Mouse (Mus musculus) lung, embryonic 15.5 days (tissue): ENCODE results near the gene Cxcr2. TPM values are rescaled to one million over a fixed set of nuclear protein-coding genes. Genes with fewer than 3 reads are reported as not detected.

Experiments
- ATAC-seq: fragments of 200-750 bp; cut with Nextera tagmentation; 2 replicates; pipeline ENCODE4 v1.8.0; 2017; ENCODE audit warnings: moderate number of reproducible peaks, borderline replicate concordance; ENCODE audit not compliant: low FRiP score, low TSS enrichment; ENCODE audit errors: extremely low read depth
- H3K27ac ChIP-seq: fragments of 300-500 bp; sonication (generic); 2 replicates; pipeline ENCODE4 v1.5.1; 2015; ENCODE audit warnings: moderate library complexity, mild to moderate bottlenecking, inconsistent platforms
- H3K27me3 ChIP-seq: fragments of 300-500 bp; sonication (generic); 2 replicates; pipeline ENCODE4 v1.6.1; 2015; ENCODE audit warnings: inconsistent platforms
- H3K36me3 ChIP-seq: fragments of 300-500 bp; sonication (generic); 2 replicates; pipeline ENCODE4 v1.6.1; 2015; ENCODE audit warnings: inconsistent platforms
- H3K4me1 ChIP-seq: fragments of 300-500 bp; sonication (generic); 2 replicates; pipeline ENCODE4 v1.6.1; 2015; ENCODE audit warnings: inconsistent platforms
- H3K4me2 ChIP-seq: fragments of 300-500 bp; sonication (generic); 2 replicates; pipeline ENCODE4 v1.6.1; 2015; ENCODE audit warnings: inconsistent platforms, mild to moderate bottlenecking, moderate library complexity
- H3K4me3 ChIP-seq: fragments of 300-500 bp; sonication (generic); 2 replicates; pipeline ENCODE4 v1.5.1; 2015; ENCODE audit warnings: mild to moderate bottlenecking, inconsistent platforms
- H3K9ac ChIP-seq: fragments of 300-500 bp; sonication (generic); 2 replicates; pipeline ENCODE4 v1.6.1; 2015; ENCODE audit warnings: inconsistent platforms
- H3K9me3 ChIP-seq: fragments of 300-500 bp; sonication (generic); 2 replicates; pipeline ENCODE4 v1.6.1; 2016; ENCODE audit warnings: inconsistent platforms
- WGBS: fragments of 180-500 bp; shearing (Covaris S2); methylation state at CpG from one replicate; pipeline ENCODE4 v1.1.7; 2015; 5-methylcytosine and 5-hydroxymethylcytosine counted together
- polyA plus RNA-seq: library from polyadenylated mRNA; unstranded; fragments of >200 nt; fragmentation: Nextera tagmentation; extraction: Ambion mirVana; gene quantifications from 2 replicates; pipeline ENCODE4 v1.2.1, GENCODE M21; 2015

The Cxcr2 gene
- polyA plus RNA-seq, 1 experiment from 2014 or later, result 0.12 TPM

DNA sequence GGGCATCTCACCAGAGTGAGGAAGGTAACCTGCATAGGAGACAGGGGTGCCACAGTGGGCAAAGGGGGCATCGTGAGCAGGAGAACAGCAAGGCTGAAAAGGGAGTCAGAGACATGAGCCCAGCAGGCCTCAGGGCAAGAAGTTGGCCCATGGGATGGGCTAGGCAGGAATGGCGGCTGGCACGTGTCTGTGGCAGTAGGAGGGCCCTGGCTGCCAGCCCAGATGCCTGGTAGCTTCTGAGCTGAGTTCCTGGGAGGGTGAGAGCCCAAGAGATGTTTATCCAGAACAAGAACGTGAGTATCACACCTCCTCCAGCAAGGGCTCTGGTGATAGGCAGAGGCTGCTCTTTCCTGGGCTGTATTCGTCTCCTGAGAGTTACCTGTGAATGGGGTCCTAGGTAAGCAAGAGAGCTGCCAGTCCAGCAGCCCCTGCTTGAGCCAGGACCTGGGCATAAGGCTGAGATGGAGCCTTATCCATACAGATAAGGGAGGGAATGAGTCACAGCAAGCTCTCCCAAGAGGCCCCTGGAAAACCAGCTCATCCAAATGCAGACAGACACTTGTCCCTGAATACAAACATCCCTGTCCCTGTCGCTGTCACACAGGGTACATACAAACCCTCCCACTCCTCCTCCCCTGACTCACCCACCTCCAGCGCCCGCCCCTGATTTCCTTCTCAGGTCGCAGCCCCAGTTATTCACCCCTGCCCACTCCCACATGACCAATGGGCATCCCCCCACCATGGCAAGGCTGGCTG lies 31.8 kb upstream of the Cxcr2 start:
- no peak overlapping the region for H3K9ac ChIP-seq
- no peak overlapping the region for H3K27ac ChIP-seq
- H3K4me1 ChIP-seq, result peaks cover 38% of the 10 kb centered on the region
- no peak; the same call in 1 of the 2 replicates for ATAC-seq
- no peaks in the 10 kb centered on the region for H3K36me3 ChIP-seq
- H3K4me3 ChIP-seq, result no peak overlapping the region
- H3K4me2 ChIP-seq, result peak overlapping the region; percentile 95
- H3K9me3 ChIP-seq, result no peaks in the 10 kb centered on the region
- peaks cover 17% of the 10 kb centered on the region; the same call in 1 of the 2 replicates for H3K27me3 ChIP-seq
- 32% methylated on average over 9 of the region's 9 CpGs for WGBS

DNA sequence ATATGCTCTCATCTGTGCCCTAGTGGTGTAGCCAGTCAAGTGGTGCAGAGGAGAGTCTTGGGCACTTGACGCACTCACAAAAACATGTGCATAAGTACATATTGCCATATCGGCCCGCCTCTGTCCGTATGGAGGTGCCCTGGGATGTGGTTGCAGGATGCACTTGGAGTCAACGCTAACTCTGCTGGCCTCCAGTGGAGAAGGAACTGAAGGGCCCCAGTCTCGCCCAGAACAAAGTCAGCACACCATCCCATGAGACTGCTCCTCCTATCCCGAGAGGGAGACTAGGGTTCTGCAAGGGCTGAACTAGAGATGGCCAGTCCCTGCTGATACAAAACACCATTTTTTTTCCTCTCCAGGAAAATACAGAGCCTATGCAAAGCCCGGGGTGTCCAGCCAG lies 30.6 kb upstream of the Cxcr2 start:
- H3K4me1 ChIP-seq, result peaks cover 38% of the 10 kb centered on the region
- peaks cover 14% of the 10 kb centered on the region; the same call in 1 of the 2 replicates for H3K27me3 ChIP-seq
- WGBS, result 50% methylated on average over 8 of the region's 8 CpGs
- H3K4me2 ChIP-seq, result peak overlapping the region; percentile 95
- ATAC-seq, result no peak
- H3K4me3 ChIP-seq, result peak overlapping the region; percentile 57
- no peak overlapping the region for H3K9ac ChIP-seq
- H3K36me3 ChIP-seq, result no peaks in the 10 kb centered on the region
- H3K9me3 ChIP-seq, result no peaks in the 10 kb centered on the region
- no peak overlapping the region for H3K27ac ChIP-seq

DNA sequence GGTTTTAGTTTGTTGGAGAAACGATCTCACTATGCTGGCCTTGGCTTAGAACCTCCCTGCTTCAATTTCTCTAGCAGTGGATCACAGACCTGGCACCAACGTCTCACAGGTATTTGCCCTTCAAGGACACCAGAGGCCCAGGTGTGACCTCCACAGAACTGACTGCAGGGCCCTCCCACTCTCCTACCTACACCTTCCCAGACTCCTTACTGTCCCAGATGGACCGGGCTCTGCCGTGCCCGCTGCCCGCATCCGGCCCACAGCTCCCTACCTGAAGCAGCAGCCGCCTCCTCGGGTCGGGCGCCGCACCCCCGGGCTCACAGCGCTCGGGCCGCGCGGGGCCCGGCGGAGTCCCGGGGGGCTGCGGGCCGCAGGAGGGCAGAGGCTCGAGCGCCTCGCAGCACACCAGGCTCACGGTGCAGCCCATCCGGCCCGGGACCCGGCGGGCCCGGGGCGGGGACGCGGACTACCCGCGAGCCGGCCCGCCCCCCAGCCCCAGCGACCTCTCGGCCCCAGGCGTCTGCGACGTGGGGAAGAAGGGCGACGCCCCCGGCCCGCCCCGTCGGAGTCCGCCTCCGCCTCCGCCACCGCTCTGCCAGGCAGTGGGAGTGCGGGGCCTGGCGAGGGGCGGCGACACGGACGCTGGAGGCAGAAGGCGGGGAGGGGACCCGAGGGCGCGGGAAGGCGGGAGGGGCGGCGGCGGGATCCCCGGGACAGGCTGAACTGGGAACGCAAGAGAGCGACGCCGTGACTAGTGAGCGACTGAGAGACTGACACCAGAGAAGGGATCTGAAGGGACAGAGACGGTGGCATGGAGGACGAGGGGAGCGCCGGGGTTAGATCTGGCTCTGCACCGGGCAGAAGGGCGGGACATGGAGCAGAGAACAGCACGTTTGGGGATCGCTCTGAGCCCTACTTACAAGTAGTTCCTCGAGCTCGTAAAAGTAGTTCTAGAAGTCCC lies 29.5 kb upstream of the Cxcr2 start, which contains the start of gene Tns1:
Tns1 (minus strand) TSS at position 429 of the 961 bp plus-strand sequence.
- peak within 1 kb of the TSS; percentile 58 for H3K27ac ChIP-seq
- peak; percentile 80 for ATAC-seq
- no peaks in the 10 kb centered on the region for H3K9me3 ChIP-seq

DNA sequence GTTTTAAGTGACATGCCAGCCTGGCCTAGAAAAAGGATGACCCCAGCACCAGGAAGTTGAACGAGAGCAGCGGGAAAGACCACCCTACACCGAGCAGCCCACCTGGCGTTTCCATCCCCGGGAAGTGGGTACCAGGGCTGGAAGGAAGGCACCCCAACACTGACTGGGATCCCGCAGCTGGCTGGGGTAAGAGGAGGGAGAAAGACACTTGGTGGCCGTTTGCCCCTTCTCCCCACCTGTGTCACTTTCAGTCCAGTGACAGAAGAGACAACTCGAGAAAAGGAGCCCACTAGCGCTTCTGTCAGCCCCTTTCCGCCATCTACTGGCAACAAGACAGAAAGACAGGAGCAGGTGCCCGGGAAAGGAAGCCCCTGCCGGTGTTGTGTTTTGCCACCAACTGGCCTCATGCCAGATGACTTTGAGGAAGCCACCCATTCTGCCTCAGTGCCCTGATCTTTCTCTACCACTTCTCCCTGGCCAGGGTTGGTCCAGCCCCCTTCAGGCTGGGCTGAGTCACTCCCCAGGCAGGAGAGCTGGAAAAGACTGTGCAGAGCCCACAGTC lies 28.7 kb upstream of the Cxcr2 start, which contains the start of gene Rufy4:
Rufy4 (plus strand) TSS at position 551 of the 562 bp plus-strand sequence.
- Histone ChIP-seq H3K27me3 (peaks cover 14% of the 10 kb centered on the region; the same call in 1 of the 2 replicates), H3K27ac (peak within 1 kb of the TSS; percentile 58), H3K4me3 (peak within 1 kb of the TSS; percentile 57), H3K9me3 (no peaks in the 10 kb centered on the region), H3K4me2 (peak within 1 kb of the TSS; percentile 95), H3K36me3 (no peaks in the 10 kb centered on the region), H3K4me1 (peaks cover 38% of the 10 kb centered on the region), H3K9ac (peak within 1 kb of the TSS; percentile 66)
- peak; percentile 39; the same call in 1 of the 2 replicates for ATAC-seq
- WGBS, result under 1% methylated on average over 12 of the region's 12 CpGs

More for the DNA sequence above, 29.5 kb upstream of the Cxcr2 start, which contains the start of gene Tns1:
- H3K4me2 ChIP-seq, result peak within 1 kb of the TSS; percentile 95
- H3K9ac ChIP-seq, result peak within 1 kb of the TSS; percentile 66
- under 1% methylated on average over 71 of the region's 84 CpGs for WGBS
- H3K36me3 ChIP-seq, result no peaks in the 10 kb centered on the region
- H3K27me3 ChIP-seq, result peaks cover 14% of the 10 kb centered on the region; the same call in 1 of the 2 replicates
- peak within 1 kb of the TSS; percentile 57 for H3K4me3 ChIP-seq
- peaks cover 38% of the 10 kb centered on the region for H3K4me1 ChIP-seq

DNA sequence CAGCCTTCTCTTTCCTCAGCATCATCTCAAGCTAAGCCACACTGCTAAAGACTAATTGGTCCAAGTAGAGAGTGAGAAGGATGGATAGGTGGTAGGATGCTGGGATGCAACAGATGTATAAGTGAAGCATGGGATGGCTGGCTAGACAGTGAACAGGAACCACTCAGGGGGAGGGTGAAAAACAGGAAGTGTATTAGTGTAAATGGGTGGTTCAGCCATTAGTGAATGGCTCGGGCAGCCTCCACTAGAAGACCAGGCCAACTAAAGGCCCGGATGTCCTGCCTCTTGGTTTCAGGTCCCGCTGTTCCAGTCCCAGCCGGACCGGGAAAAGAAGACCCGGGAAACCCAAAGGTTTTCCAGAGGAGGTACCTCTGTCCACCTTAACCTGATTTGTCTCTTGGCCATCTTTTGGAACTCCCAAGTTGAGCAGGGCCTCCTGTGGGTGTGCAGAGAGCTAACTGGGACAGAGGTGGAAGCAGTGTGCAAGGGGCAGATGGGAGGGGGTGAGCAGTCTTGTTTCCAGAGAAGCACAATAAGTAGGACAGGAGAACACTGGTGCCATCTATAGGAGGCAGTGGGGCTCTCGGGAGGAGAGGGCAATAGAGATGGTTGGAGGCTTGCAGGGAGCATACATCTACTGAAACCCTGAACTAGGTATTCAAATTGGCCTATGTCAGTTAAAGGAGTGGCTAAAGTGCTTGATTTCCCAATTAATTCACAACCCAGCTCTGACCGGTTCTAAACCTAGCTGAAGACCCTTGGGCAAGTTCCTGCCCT lies 22.7 kb upstream of the Cxcr2 start:
- H3K4me2 ChIP-seq, result no peak overlapping the region
- H3K9ac ChIP-seq, result no peak overlapping the region
- no peaks in the 10 kb centered on the region for H3K36me3 ChIP-seq
- H3K4me1 ChIP-seq, result no peaks in the 10 kb centered on the region
- no peak for ATAC-seq
- no peaks in the 10 kb centered on the region for H3K27me3 ChIP-seq
- H3K4me3 ChIP-seq, result no peak overlapping the region
- WGBS, result 82% methylated on average over 8 of the region's 8 CpGs
- no peaks in the 10 kb centered on the region for H3K9me3 ChIP-seq
- H3K27ac ChIP-seq, result no peak overlapping the region

DNA sequence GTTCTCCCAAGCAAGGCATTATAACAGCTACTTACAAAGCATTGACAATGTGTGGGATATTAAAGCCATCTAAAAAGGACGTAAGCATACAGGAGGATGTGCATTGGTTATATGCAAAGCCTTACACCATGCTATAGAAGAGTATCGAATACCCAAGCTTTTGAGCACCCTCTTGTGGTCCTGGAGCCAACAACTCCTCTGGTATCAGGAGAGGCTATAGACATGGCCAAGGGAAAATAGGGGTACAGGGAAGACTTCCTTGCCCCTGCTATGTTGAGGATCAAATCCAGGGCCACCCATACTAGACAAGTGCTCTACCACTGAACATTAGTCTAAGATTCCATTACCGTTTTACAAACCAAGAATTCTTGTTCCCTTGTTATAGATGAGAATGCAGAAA lies 21.8 kb upstream of the Cxcr2 start:
- no peaks in the 10 kb centered on the region for H3K36me3 ChIP-seq
- WGBS, result 57% methylated on average over 3 of the region's 3 CpGs
- H3K9ac ChIP-seq, result no peak overlapping the region
- no peak overlapping the region for H3K4me2 ChIP-seq
- no peak overlapping the region for H3K4me3 ChIP-seq
- no peak for ATAC-seq
- H3K9me3 ChIP-seq, result no peaks in the 10 kb centered on the region
- H3K4me1 ChIP-seq, result no peaks in the 10 kb centered on the region
- no peak overlapping the region for H3K27ac ChIP-seq
- no peaks in the 10 kb centered on the region for H3K27me3 ChIP-seq

DNA sequence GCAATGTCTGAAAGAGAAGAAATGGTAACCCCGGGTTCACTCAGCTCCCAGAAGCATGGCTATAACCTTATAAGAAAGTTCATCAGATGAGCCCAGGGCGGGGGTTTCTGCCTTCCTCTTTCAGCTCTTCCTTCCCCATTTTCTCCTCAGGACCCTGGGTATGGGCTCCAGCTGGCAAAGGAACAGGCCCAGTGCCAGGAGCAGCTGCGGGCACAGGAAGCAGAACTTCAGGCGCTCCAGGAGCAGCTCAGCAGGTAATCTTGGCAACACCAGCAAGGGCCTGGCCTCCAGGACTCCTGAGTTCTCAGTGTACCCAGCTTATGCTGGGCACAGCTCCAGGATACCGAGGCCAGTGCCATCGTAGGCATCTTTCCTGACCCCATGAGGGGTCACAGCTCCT lies 19.8 kb upstream of the Cxcr2 start:
- no peaks in the 10 kb centered on the region for H3K4me1 ChIP-seq

DNA sequence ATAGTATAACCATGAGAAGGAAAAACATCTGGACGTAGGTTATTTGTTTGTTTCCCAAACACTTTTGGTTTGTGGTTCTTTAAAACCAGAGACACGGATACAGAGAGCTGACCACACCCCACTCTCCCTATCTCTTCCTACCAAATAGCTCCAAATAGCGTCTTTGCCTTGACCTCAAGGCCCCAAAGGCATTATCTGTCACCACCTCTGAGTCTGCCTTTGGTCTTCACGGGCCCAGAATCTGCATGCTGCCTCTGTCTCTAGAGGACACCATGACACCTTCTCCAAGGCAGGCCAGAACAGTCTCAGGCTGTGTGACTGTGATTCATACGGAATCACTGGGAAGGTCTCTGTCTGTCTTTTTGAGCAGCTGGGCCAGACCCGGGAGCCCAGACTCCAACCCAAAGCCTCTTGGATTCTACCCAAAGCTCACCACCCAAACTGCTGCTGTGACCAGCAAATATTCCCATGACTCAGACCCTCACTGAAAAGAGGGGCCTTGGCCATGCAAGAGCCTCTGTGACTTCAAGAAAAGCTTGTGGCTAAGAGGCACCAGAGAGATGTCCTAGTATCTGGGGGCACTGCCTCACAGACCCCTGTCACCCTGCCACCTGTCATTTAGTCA lies 18.4 kb upstream of the Cxcr2 start:
- 63% methylated on average over 6 of the region's 6 CpGs for WGBS
- ATAC-seq, result 0 out of 2 replicates have a peak, but pooled peaks have one; percentile 28
- H3K27me3 ChIP-seq, result no peaks in the 10 kb centered on the region

More for the DNA sequence above, 19.8 kb upstream of the Cxcr2 start:
- Histone ChIP-seq H3K9me3 (no peaks in the 10 kb centered on the region), H3K4me3 (no peak overlapping the region), H3K36me3 (no peaks in the 10 kb centered on the region), H3K27ac (no peak overlapping the region), H3K9ac (no peak overlapping the region), H3K27me3 (no peaks in the 10 kb centered on the region), H3K4me2 (no peak overlapping the region)
- 87% methylated on average over 5 of the region's 6 CpGs for WGBS
- ATAC-seq, result no peak

DNA sequence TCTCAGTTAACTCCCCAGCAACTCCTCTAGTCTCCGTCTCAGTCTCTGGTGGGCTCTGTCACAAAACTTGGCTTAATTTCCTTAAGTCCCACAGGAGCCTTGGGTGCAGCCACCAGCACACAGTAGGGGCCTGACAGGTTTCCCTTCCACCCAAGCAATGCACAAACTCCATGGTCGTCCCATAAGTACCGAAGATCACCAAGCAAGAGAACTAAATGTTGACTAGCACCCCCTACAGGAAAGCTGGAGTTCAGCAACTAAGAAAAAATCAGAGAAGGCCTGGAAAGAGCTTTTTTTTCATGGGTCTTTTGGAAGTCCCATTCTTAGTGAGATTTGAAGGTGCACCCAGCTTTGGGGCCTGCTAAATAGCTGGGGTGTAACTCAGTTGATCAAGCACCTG lies 14.4 kb upstream of the Cxcr2 start:
- Histone ChIP-seq H3K4me1 (no peaks in the 10 kb centered on the region), H3K27ac (no peak overlapping the region), H3K9ac (no peak overlapping the region), H3K4me2 (no peak overlapping the region), H3K9me3 (no peaks in the 10 kb centered on the region), H3K36me3 (no peaks in the 10 kb centered on the region), H3K27me3 (no peaks in the 10 kb centered on the region), H3K4me3 (no peak overlapping the region)
- WGBS, result 63% methylated on average over 3 of the region's 3 CpGs
- ATAC-seq, result no peak

More for the DNA sequence above, 18.4 kb upstream of the Cxcr2 start:
- no peaks in the 10 kb centered on the region for H3K9me3 ChIP-seq
- H3K4me1 ChIP-seq, result no peaks in the 10 kb centered on the region
- H3K36me3 ChIP-seq, result no peaks in the 10 kb centered on the region
- no peak overlapping the region for H3K27ac ChIP-seq
- H3K4me3 ChIP-seq, result no peak overlapping the region
- H3K9ac ChIP-seq, result no peak overlapping the region
- H3K4me2 ChIP-seq, result no peak overlapping the region

DNA sequence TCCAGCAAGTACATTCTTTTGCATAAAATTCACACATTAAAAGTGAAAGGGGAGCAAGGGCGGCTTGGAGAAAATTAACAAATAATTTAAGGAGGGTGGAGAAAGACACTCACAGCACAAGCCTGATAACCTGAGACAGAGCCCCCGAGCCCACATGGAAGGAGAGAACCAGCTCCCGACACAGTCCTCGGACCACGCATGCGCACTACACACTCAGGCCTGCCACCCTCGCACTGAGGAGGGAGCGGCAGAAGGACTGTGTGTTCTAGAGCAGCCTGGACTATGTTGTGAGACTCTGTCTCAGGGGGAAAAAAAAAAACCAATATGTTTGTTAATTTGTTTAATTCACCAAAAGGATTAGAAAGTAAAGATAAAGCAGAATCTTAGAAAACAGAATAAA lies 12.0 kb upstream of the Cxcr2 start:
- Histone ChIP-seq H3K36me3 (no peaks in the 10 kb centered on the region), H3K27me3 (no peaks in the 10 kb centered on the region), H3K9me3 (no peaks in the 10 kb centered on the region), H3K4me3 (no peak overlapping the region), H3K4me1 (no peaks in the 10 kb centered on the region), H3K9ac (no peak overlapping the region), H3K4me2 (no peak overlapping the region), H3K27ac (no peak overlapping the region)
- 76% methylated on average over 8 of the region's 8 CpGs for WGBS
- no peak for ATAC-seq
